Mouse (Mus musculus) erythroblast, embryonic 14.5 days (primary cell): ENCODE data around the gene Vti1b. TPM values are rescaled to one million over a fixed set of nuclear protein-coding genes. Genes with fewer than 3 reads are reported as not detected.

ENCODE experiments used
- H3K27me3 ChIP-seq: 2 replicates; pipeline ENCODE4 v1.6.1; 2012; ENCODE audit warnings: inconsistent platforms; ENCODE audit not compliant: control insufficient read depth
- H3K36me3 ChIP-seq: 2 replicates; pipeline ENCODE4 v1.6.1; 2012; ENCODE audit warnings: mild to moderate bottlenecking, inconsistent platforms; ENCODE audit not compliant: control insufficient read depth
- H3K4me1 ChIP-seq: 2 replicates; pipeline ENCODE4 v1.6.1; 2012; ENCODE audit warnings: inconsistent platforms; ENCODE audit not compliant: control insufficient read depth
- H3K4me3 ChIP-seq: replicated peaks from 2 replicates; pipeline ENCODE3; 2012; ENCODE audit warnings: moderate library complexity, mild to moderate bottlenecking, inconsistent platforms
- H3K9me3 ChIP-seq: 2 replicates; pipeline ENCODE4 v1.6.1; 2012; ENCODE audit warnings: low read length, inconsistent platforms, mixed read lengths; ENCODE audit not compliant: control insufficient read depth
- GATA1 ChIP-seq: IDR thresholded peaks from 2 replicates; pipeline ENCODE4 v1.6.1; 2012; ENCODE audit warnings: low read length, inconsistent platforms, mixed read lengths
- TAL1 ChIP-seq: IDR thresholded peaks from 3 replicates; pipeline ENCODE4 v1.6.1; 2012; ENCODE audit warnings: low read length, inconsistent platforms, mixed read lengths
- polyA plus RNA-seq: library from polyadenylated mRNA; stranded (reverse); fragments of >175 nt; gene quantifications from 2 replicates; pipeline ENCODE4 v1.2.3, GENCODE M21; 2012

The Vti1b gene
- polyA plus RNA-seq, 1 experiment: 2.5 TPM

- Histone ChIP-seq H3K36me3 (no peaks in the 10 kb centered on the region), H3K27me3 (peaks cover 49% of the 10 kb centered on the region), H3K4me1 (peaks cover 8% of the 10 kb centered on the region), H3K4me3 (peak within 1 kb of the TSS; percentile 13), H3K9me3 (no peaks in the 10 kb centered on the region)
- TF ChIP-seq TAL1: no peak
- no peak for TF ChIP-seq GATA1
Measured at GRCm38 (mm10) chr12:79130299-79131177, 41.9 kb downstream of the Vti1b start, which contains the start of gene Arg2. TSS of gene Arg2 (plus strand) at chr12:79130777.

DNA sequence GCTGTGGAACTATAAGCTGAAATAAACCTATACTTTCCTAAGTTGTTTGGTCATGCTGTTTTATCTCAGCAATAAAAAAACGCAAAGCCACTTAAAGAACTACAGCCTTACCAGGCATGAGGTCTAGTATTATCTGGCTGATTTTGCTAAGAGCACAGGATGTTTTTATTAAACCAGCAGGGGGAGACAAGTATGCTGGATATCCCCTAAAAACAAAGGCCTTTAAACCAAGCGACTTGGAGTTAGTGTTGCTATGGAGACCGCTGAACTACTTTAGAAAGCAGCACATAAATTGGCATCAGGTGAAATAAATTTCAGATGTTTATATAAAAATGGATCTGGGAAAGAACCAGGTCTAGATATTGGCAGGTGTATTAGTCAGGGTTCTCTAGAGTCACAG, 49.6 kb downstream of the Vti1b start:
- Histone ChIP-seq H3K4me3 (no peak overlapping the region), H3K27me3 (peaks cover 10% of the 10 kb centered on the region)
- TF ChIP-seq GATA1 (no peak), TAL1 (no peak)

DNA sequence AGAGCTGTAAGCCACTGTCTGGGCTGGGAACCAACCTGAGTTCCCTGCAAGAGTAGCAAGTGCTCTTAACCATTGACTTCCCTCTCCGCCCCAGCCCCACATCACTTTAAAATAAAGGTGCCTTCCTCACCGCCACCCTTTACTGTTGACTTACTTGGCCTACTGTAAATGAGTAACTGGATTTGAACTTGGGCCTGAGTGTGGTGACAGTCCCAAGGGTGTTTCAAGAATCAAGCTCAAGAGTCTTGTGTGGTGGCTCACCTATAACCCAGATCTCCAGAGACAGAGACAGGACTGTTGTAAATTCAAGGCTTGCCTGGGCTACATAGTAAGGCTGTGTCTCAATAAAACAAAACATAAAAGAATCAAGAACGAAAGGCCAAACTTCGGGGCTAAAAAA, 53.5 kb downstream of the Vti1b start:
- H3K27me3 ChIP-seq: peaks cover 10% of the 10 kb centered on the region

More for the DNA sequence above, 49.6 kb downstream of the Vti1b start:
- Histone ChIP-seq H3K36me3 (no peaks in the 10 kb centered on the region), H3K9me3 (no peaks in the 10 kb centered on the region), H3K4me1 (no peaks in the 10 kb centered on the region)

More for the DNA sequence above, 53.5 kb downstream of the Vti1b start:
- Histone ChIP-seq H3K4me1 (no peaks in the 10 kb centered on the region), H3K36me3 (no peaks in the 10 kb centered on the region), H3K4me3 (no peak overlapping the region), H3K9me3 (no peaks in the 10 kb centered on the region)
- TF ChIP-seq TAL1 (no peak), GATA1 (no peak)

Other genes with a start within 250 kb of the Vti1b start
- 0.02 and 0.06 TPM in 2 replicates for gene Tmem229b, start 165.0 kb downstream of the Vti1b start, polyA plus RNA-seq
- gene Plekhh1, start 143.5 kb downstream of the Vti1b start, polyA plus RNA-seq: not detected in 2 replicates
- 0.08 TPM in 1 of 2 replicates, not detected in the other for gene Pigh, start 83.0 kb downstream of the Vti1b start, polyA plus RNA-seq
- gene Arg2, start 41.9 kb downstream of the Vti1b start, polyA plus RNA-seq: not detected in 2 replicates
- 0.08 and 0.22 TPM in 2 replicates for gene Rdh11, start 19.6 kb upstream of the Vti1b start, polyA plus RNA-seq
- 0.04 TPM in 1 of 2 replicates, not detected in the other for gene Rdh12, start 36.2 kb upstream of the Vti1b start, polyA plus RNA-seq
- gene Zfyve26, start 123.6 kb upstream of the Vti1b start, polyA plus RNA-seq: 0.32 and 0.85 TPM in 2 replicates
- gene Rad51b, start 124.6 kb upstream of the Vti1b start, polyA plus RNA-seq: 0.06 TPM in 2 replicates